Comparison of ENCODE assay signal across 8 mouse cellular contexts in the genomic region with DNA sequence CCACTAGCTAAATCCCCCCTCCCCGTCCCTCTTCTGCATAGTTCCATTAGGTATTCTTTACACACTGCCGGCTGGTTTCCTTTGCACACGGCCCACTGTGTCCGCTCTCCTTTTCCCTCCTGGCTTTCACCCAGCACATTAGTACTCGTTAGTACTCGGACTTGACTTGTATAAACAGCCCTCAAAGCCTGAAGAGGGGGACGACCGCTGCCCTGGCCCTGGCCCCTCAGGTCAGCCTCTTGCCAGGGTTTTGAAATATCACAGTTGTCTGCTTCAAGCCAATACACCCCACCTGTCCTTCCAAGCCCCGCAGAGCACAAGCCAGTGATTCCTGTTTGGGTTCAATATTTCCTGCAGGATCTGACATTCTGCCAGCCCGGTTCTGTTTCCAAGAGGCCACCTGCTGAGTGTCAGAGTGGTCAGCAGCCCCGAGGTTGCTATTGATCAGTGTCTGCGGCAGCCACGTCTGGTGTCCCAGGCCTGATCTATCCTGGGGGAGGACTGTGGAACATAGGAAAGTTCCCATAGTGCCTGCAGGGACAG. TPM values are rescaled to one million over a fixed set of nuclear protein-coding genes. Genes with fewer than 3 reads are reported as not detected.
DNase-seq lines count a peak whose midpoint lies in the region; ATAC-seq and TF ChIP-seq lines count a peak whose summit lies in the region.
"Had no signal": no experiment of that assay in that cellular context is flagged by ENCODE, and none has a peak within 500 bp of the region (broad histone marks: within the 10 kb centered on the region; RNA-seq: fewer than 3 reads in every experiment).

No protein-coding gene starts in this region.

- WGBS in intestine, embryonic 14.5 days: 18% methylated on average over 13 of the region's 13 CpGs
- WGBS in intestine, postnatal 0 days: 26% methylated on average over 13 of the region's 13 CpGs
- WGBS in heart, embryonic 16.5 days: 35% methylated on average over 13 of the region's 13 CpGs

- TF ChIP-seq CTCF in intestine, postnatal 0 days (IDR thresholded peaks at IDR 0.05; ENCODE audit: low read depth): no peak

- H3K4me1 ChIP-seq in intestine, embryonic 14.5 days (replicated peaks; ENCODE audit: control insufficient read depth, insufficient read depth, low read length): peaks cover 6% of the 10 kb centered on the region; the same call in 1 of the 2 replicates
- H3K4me1 ChIP-seq in intestine, postnatal 0 days (replicated peaks; ENCODE audit: control insufficient read depth, insufficient read depth, low read length): no peaks in the 10 kb centered on the region
- H3K4me1 ChIP-seq in heart, embryonic 16.5 days (ENCODE audit: control insufficient read depth, insufficient read depth, low read length): peaks cover 2% of the 10 kb centered on the region; the same call in 1 of the 2 replicates
- H3K4me1 ChIP-seq: limb, embryonic 13.5 days had no signal

- H3K36me3 ChIP-seq in intestine, embryonic 14.5 days (ENCODE audit: control insufficient read depth, insufficient read depth, low read length): no peaks in the 10 kb centered on the region
- H3K36me3 ChIP-seq in intestine, postnatal 0 days (ENCODE audit: control insufficient read depth, insufficient read depth): no peaks in the 10 kb centered on the region
- no peaks in the 10 kb centered on the region for H3K36me3 ChIP-seq in heart, embryonic 16.5 days (ENCODE audit: control insufficient read depth, insufficient read depth)
- H3K36me3 ChIP-seq: limb, embryonic 13.5 days had no signal

- no peak overlapping the region for H3K4me3 ChIP-seq in intestine, embryonic 14.5 days (ENCODE audit: low read depth, low read length)
- no peak overlapping the region for H3K4me3 ChIP-seq in intestine, postnatal 0 days (ENCODE audit: low read depth, low read length)
- H3K4me3 ChIP-seq in heart, embryonic 16.5 days (ENCODE audit: low read length): no peak overlapping the region
- H3K4me3 ChIP-seq: limb, embryonic 13.5 days had no signal

- H3K27ac ChIP-seq in intestine, embryonic 14.5 days (ENCODE audit: low read depth): peak overlapping the region; percentile 12
- no peak overlapping the region for H3K27ac ChIP-seq in intestine, postnatal 0 days (ENCODE audit: low read depth, low read length)
- H3K27ac ChIP-seq in heart, embryonic 16.5 days (ENCODE audit: low read length): no peak overlapping the region
- H3K27ac ChIP-seq: limb, embryonic 13.5 days had no signal

- no peaks in the 10 kb centered on the region for H3K9me3 ChIP-seq in intestine, embryonic 14.5 days (ENCODE audit: control insufficient read depth, low read length)
- no peaks in the 10 kb centered on the region for H3K9me3 ChIP-seq in intestine, postnatal 0 days (ENCODE audit: control insufficient read depth)
- H3K9me3 ChIP-seq in heart, embryonic 16.5 days (replicated peaks; ENCODE audit: control insufficient read depth, low read length): no peaks in the 10 kb centered on the region
- H3K9me3 ChIP-seq: limb, embryonic 13.5 days had no signal

- peak; percentile 64 for DNase-seq in intestine, embryonic 14.5 days (ENCODE audit: low spot score)
- DNase-seq in cerebellum, postnatal 14 days: peak; percentile 71 to 76
- DNase-seq in lung, postnatal 25 days (ENCODE audit: low spot score): peak; percentile 70
- no peak for DNase-seq in frontal cortex, postnatal 10 days (ENCODE audit: low spot score in 2 of 2)
- no peak for DNase-seq in layer of hippocampus, adult 18-20 months (ENCODE audit: low spot score in 2 of 2)

- H3K4me2 ChIP-seq in intestine, embryonic 14.5 days (ENCODE audit: low read length): no peak overlapping the region
- no peak overlapping the region for H3K4me2 ChIP-seq in intestine, postnatal 0 days (replicated peaks; ENCODE audit: low read depth)
- H3K4me2 ChIP-seq in heart, embryonic 16.5 days (ENCODE audit: low read depth, low read length): no peak overlapping the region
- H3K4me2 ChIP-seq: limb, embryonic 13.5 days had no signal

- ATAC-seq in intestine, embryonic 14.5 days (replicated peaks; ENCODE audit: low FRiP score, low TSS enrichment, low read depth): peak; percentile 72
- ATAC-seq in intestine, postnatal 0 days: no peak
- peak; percentile 52; the same call in 1 of the 2 replicates for ATAC-seq in heart, embryonic 16.5 days (replicated peaks; ENCODE audit: extremely low read depth, insufficient read depth, low FRiP score)

- H3K27me3 ChIP-seq in intestine, embryonic 14.5 days (replicated peaks; ENCODE audit: control insufficient read depth, insufficient read depth, low read length): no peaks in the 10 kb centered on the region
- no peaks in the 10 kb centered on the region for H3K27me3 ChIP-seq in intestine, postnatal 0 days (replicated peaks; ENCODE audit: control insufficient read depth, insufficient read depth, low read length)
- no peaks in the 10 kb centered on the region for H3K27me3 ChIP-seq in heart, embryonic 16.5 days (ENCODE audit: control insufficient read depth, insufficient read depth, low read length)

- H3K9ac ChIP-seq in intestine, embryonic 14.5 days (ENCODE audit: low read length): no peak overlapping the region
- no peak overlapping the region for H3K9ac ChIP-seq in intestine, postnatal 0 days (ENCODE audit: low read depth, low read length)
- no peak overlapping the region for H3K9ac ChIP-seq in heart, embryonic 16.5 days (ENCODE audit: low read length)
- H3K9ac ChIP-seq: limb, embryonic 13.5 days had no signal

RNA-seq across cellular contexts. Expression of gene Chga, which starts 32.9 kb away (rescaled TPM):
- 7.0 and 14.3 TPM in 2 replicates for polyA plus RNA-seq in intestine, embryonic 14.5 days (2014; fragmentation: Nextera tagmentation; extraction: Ambion mirVana)
- 41.5 and 43.2 TPM in 2 replicates for polyA plus RNA-seq in intestine, postnatal 0 days (2015; fragmentation: Nextera tagmentation; extraction: Ambion mirVana)
- polyA plus RNA-seq in heart, embryonic 16.5 days (2015; fragmentation: Nextera tagmentation; extraction: Ambion mirVana): 2.5 and 12.2 TPM in 2 replicates
- total RNA-seq in layer of hippocampus, adult 18-20 months (2021): 100 to 1,000 TPM; 123 to 138 TPM

RNA-seq across cellular contexts. Expression of gene Golga5, which starts 52.9 kb away (rescaled TPM):
- polyA plus RNA-seq in intestine, embryonic 14.5 days (2014; fragmentation: Nextera tagmentation; extraction: Ambion mirVana): 31.5 and 35.2 TPM in 2 replicates
- polyA plus RNA-seq in intestine, postnatal 0 days (2015; fragmentation: Nextera tagmentation; extraction: Ambion mirVana): 36.1 and 36.7 TPM in 2 replicates
- 24.2 and 26.7 TPM in 2 replicates for polyA plus RNA-seq in heart, embryonic 16.5 days (2015; fragmentation: Nextera tagmentation; extraction: Ambion mirVana)
- total RNA-seq in layer of hippocampus, adult 18-20 months (2021): 10 to 100 TPM; 25.1 to 28.0 TPM

Comparison
In these comparisons a context has a peak if more than half of its experiments do, and no peak if none do; other contexts are left out.
1. DNase-seq: peak in intestine, embryonic 14.5 days (single experiment), cerebellum, postnatal 14 days (2 of 2) and lung, postnatal 25 days (single experiment); none in frontal cortex, postnatal 10 days (0 of 2) and layer of hippocampus, adult 18-20 months (0 of 2).